Mouse (Mus musculus): Measurements from ENCODE around the gene Foxn3.

The Foxn3 gene

DNA sequence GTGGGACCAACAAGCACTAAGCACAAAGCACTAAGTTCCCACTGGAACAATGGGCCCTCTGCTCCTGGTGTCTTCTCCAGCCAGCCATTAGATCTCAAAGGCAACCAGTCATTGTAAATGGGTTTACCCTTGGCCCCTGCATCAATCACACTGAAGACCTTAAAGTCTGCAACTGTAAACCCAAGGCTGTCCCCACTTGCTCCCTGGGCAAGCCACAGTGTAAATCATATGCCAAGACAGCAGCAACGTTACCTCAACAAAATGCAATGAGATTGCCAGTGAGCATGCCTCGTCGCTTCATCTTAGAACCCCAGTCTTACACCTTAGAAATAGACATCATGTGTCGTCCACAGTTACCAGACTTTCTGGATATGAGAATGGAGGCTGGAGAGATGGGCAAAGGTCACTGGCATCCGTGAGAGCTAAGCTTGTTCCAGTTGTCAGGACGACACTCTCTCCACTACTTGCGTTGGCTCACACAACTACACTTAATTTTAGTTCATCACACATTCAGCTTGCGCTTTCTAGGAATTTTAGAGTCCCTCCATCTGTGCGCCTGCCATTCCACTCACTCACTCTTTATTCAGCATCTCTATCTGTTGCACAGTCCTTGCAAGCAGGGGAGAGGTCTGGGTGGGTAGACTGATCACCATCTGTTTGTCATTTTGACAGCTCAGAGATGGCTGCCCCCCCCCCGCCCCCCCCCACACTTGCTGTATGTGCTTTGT, 89.8 kb downstream of the Foxn3 start:
- ATAC-seq (ENCODE audit: insufficient number of reproducible peaks, low FRiP score, low TSS enrichment) = no peak

DNA sequence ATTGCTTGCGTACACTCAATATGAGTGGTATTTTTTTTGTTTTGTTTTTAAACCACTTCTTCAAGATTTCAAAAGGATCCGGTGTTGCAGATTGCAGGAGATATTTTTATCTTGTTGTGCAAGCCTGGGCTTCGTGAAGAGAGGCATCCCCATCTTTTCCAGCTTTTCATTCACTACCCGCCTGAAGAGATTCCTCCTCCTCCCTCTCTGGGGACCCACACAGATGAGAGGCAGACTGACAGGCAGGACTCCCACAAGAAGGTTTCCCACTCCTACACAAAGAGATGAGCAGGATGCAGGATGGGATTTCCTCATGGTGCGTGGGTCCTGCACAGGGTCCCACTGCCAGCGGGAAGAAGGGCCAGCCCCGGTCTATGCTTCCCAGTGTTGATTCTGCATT, 92.0 kb downstream of the Foxn3 start:
- ATAC-seq (ENCODE audit: insufficient number of reproducible peaks, low FRiP score, low TSS enrichment) = no peak

DNA sequence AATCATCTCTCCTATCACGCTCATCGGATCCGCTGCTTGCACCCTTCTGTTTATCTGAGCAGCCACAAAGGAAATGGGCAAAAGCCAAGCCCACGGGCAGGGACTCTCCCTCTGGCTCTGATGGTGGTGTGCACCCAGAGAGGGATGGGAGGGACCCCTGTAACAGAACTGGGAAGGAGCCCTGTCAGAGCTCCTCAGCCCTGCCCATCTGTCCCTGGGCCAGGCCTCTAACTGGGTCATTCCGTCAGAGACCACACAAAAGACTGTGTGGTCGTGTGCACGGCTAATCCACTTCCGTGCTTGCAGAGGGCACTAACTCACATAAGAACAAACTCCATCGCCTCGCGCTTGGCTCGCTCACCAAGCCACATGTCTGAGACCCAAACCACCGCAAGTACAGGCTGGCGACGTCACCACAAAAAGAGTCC, 95.5 kb downstream of the Foxn3 start:
- ATAC-seq (ENCODE audit: insufficient number of reproducible peaks, low FRiP score, low TSS enrichment) = peak; percentile 62

DNA sequence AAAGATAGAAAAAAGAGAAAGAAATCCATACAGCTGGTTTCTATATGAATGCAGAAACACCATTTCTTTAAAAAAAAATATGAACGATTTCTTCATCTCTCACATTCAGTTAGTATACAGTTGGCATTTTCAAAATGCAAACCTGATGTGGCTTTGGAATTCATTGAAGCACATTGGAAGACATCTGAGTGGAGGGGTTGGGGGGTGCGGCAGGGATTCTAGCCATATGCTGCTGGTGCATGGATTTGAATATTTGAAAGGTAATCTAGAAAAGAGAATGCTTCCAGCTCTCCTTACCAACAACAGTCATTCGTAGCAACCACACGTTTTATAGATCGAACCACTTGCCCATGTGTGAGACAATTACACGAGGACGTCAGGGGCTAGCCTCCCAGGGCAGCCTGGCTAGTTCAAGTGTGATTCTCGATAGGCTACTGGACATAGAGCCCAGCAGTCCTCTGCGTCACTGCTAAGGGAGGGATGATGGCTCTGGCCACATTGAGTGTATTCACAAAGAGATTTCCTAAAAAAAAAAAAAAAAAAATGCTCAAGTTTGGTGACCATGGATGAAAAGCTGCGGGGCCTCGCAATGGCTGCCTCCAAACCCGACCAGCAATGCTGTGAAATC, 96.0 kb downstream of the Foxn3 start:
- ATAC-seq (ENCODE audit: insufficient number of reproducible peaks, low FRiP score, low TSS enrichment) = peak; percentile 26; the same call in 1 of the 2 replicates

GRCm38 (mm10) chr12:99466426-99466825, 97.0 kb downstream of the Foxn3 start:
- no peak for ATAC-seq (ENCODE audit: insufficient number of reproducible peaks, low FRiP score, low TSS enrichment)

DNA sequence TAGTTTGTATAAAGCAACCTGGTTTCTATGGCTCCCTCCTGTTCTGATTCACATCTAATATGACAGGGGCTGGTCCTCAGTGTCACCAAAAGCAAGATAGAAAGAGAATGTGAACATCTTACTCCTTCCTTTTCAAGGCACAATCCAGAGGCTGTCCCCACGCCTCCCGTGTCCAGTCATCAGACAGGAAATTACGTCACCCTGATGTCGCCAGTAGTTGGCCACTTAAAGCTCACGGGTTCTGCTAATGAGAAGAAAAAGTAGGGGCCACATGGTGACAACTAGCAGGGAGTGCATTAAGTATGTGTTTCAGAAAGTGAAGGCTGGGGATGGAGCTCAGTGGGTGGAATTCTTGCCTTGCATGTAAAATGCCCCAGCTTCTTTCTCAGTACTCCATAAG, 99.1 kb downstream of the Foxn3 start:
- no peak for ATAC-seq (ENCODE audit: insufficient number of reproducible peaks, low FRiP score, low TSS enrichment)

GRCm38 (mm10) chr12:99462846-99463245, 100.5 kb downstream of the Foxn3 start:
- no peak for ATAC-seq (ENCODE audit: insufficient number of reproducible peaks, low FRiP score, low TSS enrichment)

DNA sequence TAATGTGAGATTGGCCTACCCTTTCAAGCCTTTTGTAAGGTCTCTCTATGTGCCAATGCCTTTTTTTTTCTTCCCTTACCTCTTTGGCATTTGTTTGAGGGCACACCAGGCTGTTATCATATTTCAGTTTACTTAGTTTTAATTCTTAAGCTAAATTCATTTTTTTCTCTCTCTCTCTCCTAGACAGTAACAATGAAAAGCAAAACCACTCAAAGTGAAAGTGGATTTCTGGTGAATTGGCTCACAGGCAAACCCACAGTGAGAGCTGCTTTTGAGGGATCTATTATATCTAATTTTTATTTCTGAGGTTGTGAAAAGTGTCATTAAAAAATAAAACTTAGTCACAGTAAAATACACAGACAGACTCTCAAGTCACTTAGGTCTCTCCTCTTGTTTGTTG, 101.1 kb downstream of the Foxn3 start:
- ATAC-seq (ENCODE audit: insufficient number of reproducible peaks, low FRiP score, low TSS enrichment) = no peak

- ATAC-seq (ENCODE audit: insufficient number of reproducible peaks, low FRiP score, low TSS enrichment) = no peak
Observed at GRCm38 (mm10) chr12:99457521-99458205, 105.7 kb downstream of the Foxn3 start.

DNA sequence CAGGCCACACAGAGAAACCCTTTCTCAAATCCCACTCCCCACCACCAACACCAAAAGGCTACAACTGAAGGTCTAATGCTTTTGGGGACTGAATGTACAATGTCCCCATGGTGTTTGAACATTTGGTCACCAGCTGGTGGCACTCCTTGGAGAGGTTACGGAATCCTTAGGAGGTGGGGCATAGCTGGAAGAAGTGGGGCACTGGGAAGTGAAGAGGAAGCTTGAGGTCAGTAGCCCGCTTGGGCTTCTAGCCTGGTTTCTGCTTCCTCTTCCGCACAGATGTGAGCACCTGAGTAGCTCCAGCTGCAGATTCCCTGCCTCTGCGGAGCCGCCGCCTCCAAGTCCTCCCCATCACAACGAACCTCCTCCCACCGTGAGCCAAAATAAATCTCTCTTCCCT, 107.8 kb downstream of the Foxn3 start:
- ATAC-seq (ENCODE audit: insufficient number of reproducible peaks, low FRiP score, low TSS enrichment) = no peak

DNA sequence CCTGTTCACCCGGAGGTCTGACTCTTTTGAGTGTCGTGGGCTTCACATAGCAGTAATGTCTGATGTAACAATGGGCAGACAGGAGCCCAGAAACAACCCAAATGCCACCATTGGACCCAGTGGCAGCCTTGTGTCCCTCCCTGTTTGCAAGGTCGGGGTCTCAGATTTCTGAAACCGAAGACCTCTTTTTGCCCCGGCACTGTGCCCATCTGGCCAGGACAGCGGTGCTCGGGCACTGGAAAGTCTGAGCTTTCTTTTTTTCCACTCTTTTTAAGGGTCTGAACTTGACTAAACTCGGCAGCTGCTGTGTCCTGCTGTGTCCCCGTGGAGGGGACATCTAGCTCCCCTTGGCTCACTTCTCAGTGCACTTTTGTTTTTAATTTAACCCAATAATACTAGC, 109.0 kb downstream of the Foxn3 start:
- no peak for ATAC-seq (ENCODE audit: insufficient number of reproducible peaks, low FRiP score, low TSS enrichment)

DNA sequence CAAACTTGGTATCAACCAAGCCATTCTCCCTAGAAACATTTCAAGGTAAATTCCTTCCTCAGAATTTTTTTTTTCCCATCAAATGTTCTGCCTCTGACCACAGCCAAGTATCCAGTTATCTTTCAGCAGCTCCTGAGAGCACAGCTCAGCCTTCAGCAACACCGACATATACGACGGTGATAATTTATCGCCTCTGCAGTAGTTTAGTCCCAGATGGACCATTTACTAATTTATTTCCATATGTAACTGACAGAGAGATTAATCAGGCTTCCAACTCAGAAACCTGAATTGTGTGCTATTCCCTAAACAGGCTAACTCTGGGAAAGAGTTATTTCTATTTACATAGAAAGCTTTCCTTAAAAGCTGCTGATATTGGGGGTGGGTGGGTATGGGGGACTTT, 109.6 kb downstream of the Foxn3 start:
- ATAC-seq (ENCODE audit: insufficient number of reproducible peaks, low FRiP score, low TSS enrichment) = no peak

DNA sequence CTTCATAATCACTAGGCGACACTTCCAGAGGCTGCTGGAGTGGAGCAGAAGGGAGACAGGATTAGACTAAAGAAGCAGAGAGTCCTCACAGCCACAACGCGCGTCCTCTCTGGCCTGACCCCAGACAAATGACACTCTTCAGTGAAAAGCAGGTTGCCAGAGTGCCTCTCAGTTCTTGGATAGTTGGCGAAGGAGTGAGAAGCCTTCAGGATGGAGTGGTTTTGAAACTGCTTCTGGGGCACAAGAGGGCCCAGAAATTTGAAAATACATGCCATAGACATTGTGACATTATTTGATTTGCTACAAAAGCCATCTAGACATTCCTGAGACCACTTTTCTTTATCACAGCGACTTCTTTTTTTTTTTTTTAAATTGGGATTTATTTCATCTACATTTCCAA, 113.3 kb downstream of the Foxn3 start:
- ATAC-seq (ENCODE audit: insufficient number of reproducible peaks, low FRiP score, low TSS enrichment) = no peak

DNA sequence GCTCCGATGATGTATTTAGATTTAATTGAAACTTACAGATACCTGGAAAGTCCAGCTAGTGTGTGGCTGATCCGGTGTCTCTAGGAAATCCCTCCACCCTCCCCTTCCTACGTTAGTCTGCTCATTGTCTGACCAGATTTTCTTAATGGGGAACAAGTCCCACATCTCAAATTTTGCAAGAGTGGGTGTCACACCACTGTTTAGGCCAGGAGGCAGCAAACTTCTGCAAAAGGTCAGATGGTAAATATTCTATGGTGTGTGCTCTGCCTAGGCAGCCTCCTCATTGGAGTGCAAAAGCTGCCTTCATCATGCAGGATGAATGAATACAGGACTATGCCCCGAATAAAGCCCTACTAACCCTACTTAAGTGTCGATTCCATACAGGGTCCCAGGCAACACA, 115.6 kb downstream of the Foxn3 start:
- ATAC-seq (ENCODE audit: insufficient number of reproducible peaks, low FRiP score, low TSS enrichment) = no peak

GRCm38 (mm10) chr12:99445018-99445674, 118.2 kb downstream of the Foxn3 start:
- ATAC-seq (ENCODE audit: insufficient number of reproducible peaks, low FRiP score, low TSS enrichment) = no peak

GRCm38 (mm10) chr12:99442819-99443218, 120.6 kb downstream of the Foxn3 start:
- ATAC-seq (ENCODE audit: insufficient number of reproducible peaks, low FRiP score, low TSS enrichment) = no peak

GRCm38 (mm10) chr12:99440953-99441352, 122.4 kb downstream of the Foxn3 start:
- ATAC-seq (ENCODE audit: insufficient number of reproducible peaks, low FRiP score, low TSS enrichment) = no peak

DNA sequence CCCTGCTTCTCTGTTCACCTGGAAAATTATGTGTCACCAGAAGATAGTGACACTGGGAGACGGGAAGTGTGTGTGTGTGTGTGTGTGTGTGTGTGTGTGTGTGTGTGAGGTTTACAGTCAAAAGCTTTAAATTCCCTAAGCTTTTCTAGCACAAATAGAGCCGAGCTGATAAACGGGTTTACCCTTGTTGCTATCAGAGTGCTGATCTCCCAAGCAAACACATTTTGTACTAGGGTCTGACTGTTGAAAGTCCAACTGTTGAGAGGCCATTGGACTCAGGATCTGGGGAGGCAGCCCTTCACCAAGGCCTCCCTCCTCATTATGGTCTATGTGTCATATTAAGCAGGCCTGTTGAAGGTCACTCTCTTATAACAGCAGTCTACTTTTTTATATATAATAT, 123.4 kb downstream of the Foxn3 start:
- ATAC-seq (ENCODE audit: insufficient number of reproducible peaks, low FRiP score, low TSS enrichment) = no peak

- ATAC-seq (ENCODE audit: insufficient number of reproducible peaks, low FRiP score, low TSS enrichment) = no peak
Observed at GRCm38 (mm10) chr12:99435189-99435588, 128.2 kb downstream of the Foxn3 start.

DNA sequence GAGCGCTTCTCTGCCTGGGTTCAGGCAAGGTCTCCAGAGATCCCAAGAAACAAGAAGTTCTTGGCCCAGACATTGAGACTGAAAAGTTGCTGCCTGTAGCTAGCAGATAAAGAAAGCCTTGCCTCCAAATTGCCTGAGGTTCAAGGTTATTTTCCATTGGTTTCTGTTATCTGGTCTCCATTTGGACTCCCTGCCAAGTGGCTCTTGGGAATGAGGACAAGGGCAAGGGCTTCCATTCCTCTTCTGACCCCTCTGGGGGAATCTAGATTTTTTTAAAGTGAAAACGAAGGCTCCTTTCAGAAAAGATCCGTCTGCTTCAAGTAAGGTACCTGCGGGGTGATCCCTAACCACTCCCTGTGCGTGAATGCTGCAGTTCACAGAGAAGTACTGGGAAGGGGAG, 130.0 kb downstream of the Foxn3 start:
- ATAC-seq (ENCODE audit: insufficient number of reproducible peaks, low FRiP score, low TSS enrichment) = no peak

- no peak for ATAC-seq (ENCODE audit: insufficient number of reproducible peaks, low FRiP score, low TSS enrichment)
Observed at GRCm38 (mm10) chr12:99431541-99431940, 131.8 kb downstream of the Foxn3 start.
